Mouse (Mus musculus): ENCODE measurements at regions not wholly inside any gene's neighbourhood (a gene's known extent, or its start where the extent isn't known, plus 50 kb on each side); places are given as distances from the start of the nearest gene placed in this dataset.

DNA sequence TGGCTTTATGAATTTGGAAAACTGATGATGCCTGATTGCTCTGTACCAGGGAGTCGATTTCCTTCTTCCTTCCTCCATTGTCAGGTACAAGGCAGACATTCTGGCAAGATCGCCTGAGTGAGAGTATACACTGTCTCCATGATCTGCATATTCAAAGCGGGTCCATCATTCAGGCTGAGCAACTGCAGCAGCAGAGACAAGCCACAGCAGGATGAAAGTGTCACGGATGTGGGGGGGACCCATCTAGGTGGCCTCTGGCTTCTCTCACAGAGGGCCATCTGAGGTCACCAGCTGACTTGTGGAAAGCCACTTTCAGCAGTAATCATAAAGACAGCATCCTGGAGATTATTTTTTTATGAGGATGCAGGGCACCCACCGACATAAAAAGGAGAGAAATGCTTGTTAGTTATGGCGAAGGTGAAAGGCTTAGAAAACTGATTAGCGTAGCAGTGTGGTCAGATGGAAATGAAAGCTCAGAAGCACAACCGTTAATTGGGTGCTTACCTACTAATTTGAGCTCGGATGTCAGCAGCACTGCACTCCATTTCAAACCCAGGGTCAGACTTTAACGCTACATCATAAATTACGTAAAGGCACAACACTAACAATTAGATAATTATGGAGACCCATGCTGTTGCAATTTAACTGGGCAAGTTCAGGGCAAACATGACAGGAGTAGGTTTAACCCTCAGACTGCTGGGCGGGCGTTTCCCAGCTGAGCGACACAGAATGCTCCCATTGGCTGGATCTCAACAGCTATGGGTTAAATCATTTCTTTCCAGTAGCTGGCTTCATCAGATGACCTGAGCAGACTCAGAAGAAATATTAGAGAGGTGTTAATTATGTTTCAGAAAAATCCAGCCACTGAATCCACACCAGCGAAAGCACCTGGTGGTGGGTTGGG, 189.3 kb downstream of the Arrdc4 start:
- H3K4me1 ChIP-seq (ENCODE audit: control insufficient read depth, insufficient read depth, low read length): no peaks in the 10 kb centered on the region
- no peak for ATAC-seq (ENCODE audit: low read depth)
- H3K4me3 ChIP-seq (ENCODE audit: low read depth, low read length): no peak overlapping the region

DNA sequence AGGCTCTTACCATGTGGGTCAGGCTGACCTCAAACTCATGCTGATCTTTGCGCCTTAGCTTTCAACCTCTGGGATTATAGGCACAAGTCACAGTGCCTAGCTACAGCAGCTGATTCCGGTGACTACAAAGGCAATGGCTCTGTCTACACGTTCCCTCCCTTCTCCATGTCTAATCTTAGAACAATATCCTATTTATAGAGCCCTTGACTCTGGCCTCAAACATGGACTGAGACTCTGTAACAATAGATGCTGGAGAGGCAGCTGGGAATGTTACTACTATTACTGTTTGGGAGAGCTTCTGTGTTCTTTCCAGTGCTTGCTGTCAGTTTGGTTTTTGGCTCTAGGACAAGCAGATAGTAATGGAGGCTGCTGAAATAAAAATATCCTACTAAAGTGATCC, 198.7 kb downstream of the Arrdc4 start:
- Histone ChIP-seq H3K4me3 (ENCODE audit: low read depth, low read length) (no peak overlapping the region), H3K27ac (ENCODE audit: low read depth, low read length) (no peak overlapping the region), H3K4me1 (ENCODE audit: control insufficient read depth, insufficient read depth, low read length) (no peaks in the 10 kb centered on the region), H3K36me3 (ENCODE audit: control insufficient read depth, insufficient read depth, low read length) (no peaks in the 10 kb centered on the region), H3K27me3 (ENCODE audit: control insufficient read depth, insufficient read depth, low read length) (no peaks in the 10 kb centered on the region), H3K4me2 (ENCODE audit: low read depth, low read length) (no peak overlapping the region), H3K9ac (replicated peaks; ENCODE audit: low read depth, low read length) (no peak overlapping the region), H3K9me3 (ENCODE audit: control insufficient read depth, low read length) (no peaks in the 10 kb centered on the region)
- WGBS: 33% methylated on average over 3 of the region's 3 CpGs
- ATAC-seq (ENCODE audit: low read depth): no peak

More for the DNA sequence above, 189.3 kb downstream of the Arrdc4 start:
- H3K9me3 ChIP-seq (ENCODE audit: control insufficient read depth, low read length): no peaks in the 10 kb centered on the region
- H3K27me3 ChIP-seq (ENCODE audit: control insufficient read depth, insufficient read depth, low read length): no peaks in the 10 kb centered on the region
- H3K4me2 ChIP-seq (ENCODE audit: low read depth, low read length): no peak overlapping the region
- no peaks in the 10 kb centered on the region for H3K36me3 ChIP-seq (ENCODE audit: control insufficient read depth, insufficient read depth, low read length)
- H3K27ac ChIP-seq (ENCODE audit: low read depth, low read length): no peak overlapping the region
- WGBS: 53% methylated on average over 15 of the region's 15 CpGs
- no peak overlapping the region for H3K9ac ChIP-seq (replicated peaks; ENCODE audit: low read depth, low read length)

DNA sequence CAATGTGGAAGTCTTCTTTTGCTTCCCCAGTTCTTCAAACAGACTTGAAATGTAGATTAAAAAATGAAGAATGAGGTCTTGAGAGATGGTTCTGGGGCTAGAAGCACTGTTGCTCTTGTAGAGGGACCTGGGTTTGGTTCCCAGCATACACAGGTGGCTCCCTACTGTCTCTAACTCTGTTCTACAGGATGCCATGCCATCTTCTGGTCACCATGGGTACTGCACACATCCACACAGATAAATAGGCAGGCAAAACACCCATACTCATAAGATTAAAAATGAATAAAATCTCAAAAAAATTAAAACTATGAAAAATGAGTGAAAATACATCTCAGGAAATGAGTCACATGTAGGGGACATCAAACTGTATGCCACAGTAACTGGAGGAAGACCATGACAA, 200.9 kb downstream of the Arrdc4 start:
- H3K27ac ChIP-seq (ENCODE audit: low read depth, low read length): no peak overlapping the region
- H3K36me3 ChIP-seq (ENCODE audit: control insufficient read depth, insufficient read depth, low read length): no peaks in the 10 kb centered on the region
- no peak for ATAC-seq (ENCODE audit: low read depth)
- no peaks in the 10 kb centered on the region for H3K27me3 ChIP-seq (ENCODE audit: control insufficient read depth, insufficient read depth, low read length)
- H3K4me2 ChIP-seq (ENCODE audit: low read depth, low read length): no peak overlapping the region
- no peak overlapping the region for H3K4me3 ChIP-seq (ENCODE audit: low read depth, low read length)
- no peaks in the 10 kb centered on the region for H3K4me1 ChIP-seq (ENCODE audit: control insufficient read depth, insufficient read depth, low read length)
- H3K9me3 ChIP-seq (ENCODE audit: control insufficient read depth, low read length): no peaks in the 10 kb centered on the region
- H3K9ac ChIP-seq (replicated peaks; ENCODE audit: low read depth, low read length): no peak overlapping the region

DNA sequence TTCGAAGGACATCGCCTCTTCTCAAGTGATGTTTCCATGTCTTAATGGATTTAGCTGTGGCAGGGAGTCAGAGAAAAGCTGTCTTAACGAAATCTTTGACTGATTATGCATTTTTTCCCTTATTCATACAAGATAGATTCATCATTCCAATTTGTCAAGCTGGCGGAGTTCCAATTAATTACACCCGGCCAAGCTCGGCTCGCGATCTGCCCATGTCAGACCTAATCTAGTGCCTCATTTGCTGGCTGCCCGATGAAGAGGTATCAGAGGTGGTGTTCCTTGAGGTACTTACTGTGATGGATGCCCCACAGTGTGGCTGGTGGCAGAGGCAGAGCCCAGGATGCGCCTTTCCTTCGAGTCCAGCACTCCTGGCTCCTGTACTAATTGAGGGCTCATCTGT, 204.9 kb downstream of the Arrdc4 start:
- Histone ChIP-seq H3K36me3 (ENCODE audit: control insufficient read depth, insufficient read depth, low read length) (no peaks in the 10 kb centered on the region), H3K4me3 (ENCODE audit: low read depth, low read length) (no peak overlapping the region), H3K9ac (replicated peaks; ENCODE audit: low read depth, low read length) (no peak overlapping the region), H3K27ac (ENCODE audit: low read depth, low read length) (no peak overlapping the region), H3K9me3 (ENCODE audit: control insufficient read depth, low read length) (no peaks in the 10 kb centered on the region), H3K4me1 (ENCODE audit: control insufficient read depth, insufficient read depth, low read length) (no peaks in the 10 kb centered on the region), H3K27me3 (ENCODE audit: control insufficient read depth, insufficient read depth, low read length) (no peaks in the 10 kb centered on the region), H3K4me2 (ENCODE audit: low read depth, low read length) (no peak overlapping the region)
- no peak for ATAC-seq (ENCODE audit: low read depth)
- WGBS: 53% methylated on average over 11 of the region's 11 CpGs

DNA sequence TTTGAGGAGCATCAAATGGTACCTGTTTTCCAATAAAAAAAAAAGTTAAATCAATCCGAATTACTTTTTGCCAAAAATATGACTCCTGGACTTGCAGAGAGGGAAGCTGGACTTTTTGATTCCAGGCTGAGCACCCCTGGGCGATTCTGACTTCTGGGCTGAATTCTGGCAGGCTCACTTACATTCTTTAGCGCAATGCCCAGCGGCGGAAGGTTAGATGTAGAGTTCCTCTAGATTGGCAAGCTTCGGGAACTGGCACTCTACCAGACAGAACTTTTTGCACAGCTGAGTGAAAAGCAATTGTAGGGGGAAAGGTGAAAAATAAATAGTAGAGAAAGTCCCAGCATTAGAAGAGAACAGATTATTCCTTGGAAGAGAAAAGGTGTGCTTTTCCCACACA, 235.5 kb downstream of the Fam169b start:
- WGBS: 88% methylated on average over 6 of the region's 6 CpGs
- ATAC-seq (ENCODE audit: low read depth): no peak

DNA sequence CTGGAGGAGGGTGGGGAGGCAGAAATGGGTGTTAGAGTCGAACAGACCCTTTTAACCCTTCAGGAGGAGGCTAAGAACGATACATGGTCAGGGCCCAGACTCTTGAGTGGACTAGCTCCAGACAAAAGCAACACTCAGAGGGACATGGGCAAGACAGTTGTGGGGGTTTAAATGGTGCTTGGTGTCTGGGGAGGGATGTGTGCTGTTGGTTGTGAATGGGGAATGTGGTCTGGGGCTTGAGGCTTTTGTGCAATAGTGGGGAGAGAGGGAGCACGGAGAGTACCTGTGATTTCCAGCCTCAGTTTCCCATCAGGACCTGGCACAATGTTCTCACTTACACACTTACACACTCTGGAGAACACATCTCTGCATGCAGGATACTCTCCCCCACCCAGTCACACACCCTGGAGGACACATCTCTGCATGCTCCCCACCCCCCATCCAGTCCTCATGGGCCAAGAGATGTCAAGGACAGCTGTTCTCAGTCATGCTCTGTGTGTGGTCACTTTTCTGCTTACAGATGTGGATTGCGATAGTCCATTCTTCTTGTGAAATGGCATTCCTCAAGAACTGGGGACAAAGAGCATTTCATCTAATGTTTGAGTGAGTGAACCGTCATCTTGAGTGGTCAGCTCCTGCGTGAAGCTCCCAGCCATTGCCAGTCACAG, 217.6 kb downstream of the Fam169b start:
- no peak for ATAC-seq (ENCODE audit: low read depth)
- WGBS: 79% methylated on average over 6 of the region's 6 CpGs
- no peak overlapping the region for H3K27ac ChIP-seq (ENCODE audit: low read depth, low read length)
- no peak overlapping the region for H3K4me2 ChIP-seq (ENCODE audit: low read depth, low read length)
- no peaks in the 10 kb centered on the region for H3K36me3 ChIP-seq (ENCODE audit: control insufficient read depth, insufficient read depth, low read length)
- H3K9me3 ChIP-seq (ENCODE audit: control insufficient read depth, low read length): no peaks in the 10 kb centered on the region
- H3K4me3 ChIP-seq (ENCODE audit: low read depth, low read length): no peak overlapping the region
- H3K9ac ChIP-seq (replicated peaks; ENCODE audit: low read depth, low read length): no peak overlapping the region
- H3K4me1 ChIP-seq (ENCODE audit: control insufficient read depth, insufficient read depth, low read length): no peaks in the 10 kb centered on the region
- H3K27me3 ChIP-seq (ENCODE audit: control insufficient read depth, insufficient read depth, low read length): no peaks in the 10 kb centered on the region

More for the DNA sequence above, 235.5 kb downstream of the Fam169b start:
- Histone ChIP-seq H3K36me3 (ENCODE audit: control insufficient read depth, insufficient read depth, low read length) (no peaks in the 10 kb centered on the region), H3K4me2 (ENCODE audit: low read depth, low read length) (no peak overlapping the region), H3K27ac (ENCODE audit: low read depth, low read length) (no peak overlapping the region), H3K9me3 (ENCODE audit: control insufficient read depth, low read length) (no peaks in the 10 kb centered on the region), H3K27me3 (ENCODE audit: control insufficient read depth, insufficient read depth, low read length) (no peaks in the 10 kb centered on the region), H3K9ac (replicated peaks; ENCODE audit: low read depth, low read length) (no peak overlapping the region), H3K4me1 (ENCODE audit: control insufficient read depth, insufficient read depth, low read length) (no peaks in the 10 kb centered on the region), H3K4me3 (ENCODE audit: low read depth, low read length) (no peak overlapping the region)

DNA sequence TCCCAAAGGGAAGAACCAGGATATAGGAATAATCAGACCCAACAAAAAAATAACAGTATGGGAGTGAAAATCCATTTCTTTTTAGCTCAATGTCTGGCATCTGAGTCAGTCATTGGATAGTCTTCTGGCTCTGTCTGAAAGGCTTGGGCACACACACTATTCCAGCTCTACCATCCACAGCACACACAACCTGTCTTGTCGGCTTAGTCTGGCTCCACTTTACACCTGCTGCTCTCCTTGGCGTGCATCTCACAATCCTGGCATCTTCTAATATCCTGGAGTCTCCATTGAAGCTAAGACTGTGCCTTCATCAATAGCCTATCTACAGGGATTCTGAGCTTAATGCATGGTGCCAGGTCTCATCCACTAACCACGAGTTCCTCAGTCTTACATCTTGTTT, 213.0 kb downstream of the Fam169b start:
- no peaks in the 10 kb centered on the region for H3K27me3 ChIP-seq (ENCODE audit: control insufficient read depth, insufficient read depth, low read length)
- H3K27ac ChIP-seq (ENCODE audit: low read depth, low read length): no peak overlapping the region
- H3K4me1 ChIP-seq (ENCODE audit: control insufficient read depth, insufficient read depth, low read length): no peaks in the 10 kb centered on the region; the same call in 1 of the 2 replicates
- no peak overlapping the region for H3K9ac ChIP-seq (replicated peaks; ENCODE audit: low read depth, low read length)
- H3K9me3 ChIP-seq (ENCODE audit: control insufficient read depth, low read length): no peaks in the 10 kb centered on the region
- no peaks in the 10 kb centered on the region for H3K36me3 ChIP-seq (ENCODE audit: control insufficient read depth, insufficient read depth, low read length)
- no peak for ATAC-seq (ENCODE audit: low read depth)
- no peak overlapping the region for H3K4me3 ChIP-seq (ENCODE audit: low read depth, low read length)
- no peak overlapping the region for H3K4me2 ChIP-seq (ENCODE audit: low read depth, low read length)
- WGBS: 88% methylated on average over 3 of the region's 3 CpGs

DNA sequence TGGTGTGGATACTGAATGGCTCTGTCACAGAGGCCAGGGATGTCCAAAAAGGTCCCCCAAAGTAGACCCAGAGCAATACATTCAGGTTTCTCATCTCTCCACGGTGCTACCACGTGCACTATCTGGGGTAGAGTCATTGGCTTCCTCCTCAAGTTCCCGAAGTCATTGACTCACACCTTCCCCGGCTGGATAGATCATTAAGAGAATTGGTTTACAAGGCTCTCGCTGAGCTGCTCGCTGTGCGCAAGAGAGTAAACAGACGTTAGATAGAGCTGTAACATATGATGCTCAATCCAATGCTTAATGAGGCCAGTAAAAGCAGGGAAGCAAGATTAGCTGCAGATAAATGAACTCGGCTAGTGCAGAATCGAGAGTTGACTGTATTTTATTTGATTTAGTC, 208.9 kb downstream of the Fam169b start:
- 8% methylated on average over 10 of the region's 10 CpGs for WGBS
- Histone ChIP-seq H3K4me3 (ENCODE audit: low read depth, low read length) (no peak overlapping the region), H3K9me3 (ENCODE audit: control insufficient read depth, low read length) (no peaks in the 10 kb centered on the region), H3K9ac (replicated peaks; ENCODE audit: low read depth, low read length) (no peak overlapping the region), H3K4me1 (ENCODE audit: control insufficient read depth, insufficient read depth, low read length) (no peaks in the 10 kb centered on the region; the same call in 1 of the 2 replicates), H3K27me3 (ENCODE audit: control insufficient read depth, insufficient read depth, low read length) (no peaks in the 10 kb centered on the region), H3K36me3 (ENCODE audit: control insufficient read depth, insufficient read depth, low read length) (no peaks in the 10 kb centered on the region), H3K4me2 (ENCODE audit: low read depth, low read length) (no peak overlapping the region), H3K27ac (ENCODE audit: low read depth, low read length) (no peak overlapping the region)
- ATAC-seq (ENCODE audit: low read depth): peak; percentile 68; the same call in 1 of the 2 replicates

DNA sequence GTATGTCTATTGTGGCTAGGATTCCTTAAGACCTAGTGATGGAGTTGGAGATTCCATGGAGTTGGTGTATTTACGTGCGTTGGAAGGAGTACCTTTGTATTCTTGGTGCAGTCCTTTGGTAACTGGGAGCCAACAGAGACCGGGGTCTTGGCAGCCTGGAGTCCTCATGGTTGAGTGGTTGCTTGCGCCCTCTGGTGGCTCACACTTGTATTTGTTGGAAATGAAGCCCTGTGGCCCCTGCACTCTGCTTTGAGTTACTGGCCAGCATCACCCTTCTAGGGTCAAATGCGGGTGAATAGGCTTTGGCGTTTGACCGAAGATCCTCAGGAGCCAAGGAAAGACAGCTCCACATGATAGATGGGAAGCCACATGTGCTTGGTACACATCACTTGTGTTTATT, 207.1 kb downstream of the Fam169b start:
- no peaks in the 10 kb centered on the region for H3K27me3 ChIP-seq (ENCODE audit: control insufficient read depth, insufficient read depth, low read length)
- H3K4me1 ChIP-seq (ENCODE audit: control insufficient read depth, insufficient read depth, low read length): no peaks in the 10 kb centered on the region; the same call in 1 of the 2 replicates
- WGBS: 21% methylated on average over 7 of the region's 7 CpGs
- ATAC-seq (ENCODE audit: low read depth): no peak
- H3K36me3 ChIP-seq (ENCODE audit: control insufficient read depth, insufficient read depth, low read length): no peaks in the 10 kb centered on the region
- H3K4me2 ChIP-seq (ENCODE audit: low read depth, low read length): no peak overlapping the region
- H3K9ac ChIP-seq (replicated peaks; ENCODE audit: low read depth, low read length): no peak overlapping the region
- no peak overlapping the region for H3K4me3 ChIP-seq (ENCODE audit: low read depth, low read length)
- no peak overlapping the region for H3K27ac ChIP-seq (ENCODE audit: low read depth, low read length)
- H3K9me3 ChIP-seq (ENCODE audit: control insufficient read depth, low read length): no peaks in the 10 kb centered on the region

Data from neural tube, embryonic 14.5 days (tissue).